Mouse (Mus musculus): Measurements from ENCODE around the gene Gdpd4.

Gene Gdpd4

GRCm38 (mm10) chr7:98084541-98085293 is 165.0 kb downstream of the Gdpd4 start:
- no peak for DNase-seq (ENCODE audit: low read depth, low spot score)

GRCm38 (mm10) chr7:98085314-98085713 is 165.6 kb downstream of the Gdpd4 start:
- no peak for DNase-seq (ENCODE audit: low read depth, low spot score)

GRCm38 (mm10) chr7:98086346-98086745 is 166.6 kb downstream of the Gdpd4 start:
- DNase-seq (ENCODE audit: low read depth, low spot score), result no peak

- DNase-seq (ENCODE audit: low read depth, low spot score), result no peak
Observed at GRCm38 (mm10) chr7:98095852-98096251, 176.1 kb downstream of the Gdpd4 start.

- DNase-seq (ENCODE audit: low read depth, low spot score), result no peak
Observed at GRCm38 (mm10) chr7:98097557-98097956, 177.8 kb downstream of the Gdpd4 start.
